Mouse (Mus musculus) right cerebral cortex, adult 18-20 months (tissue): ENCODE measurements around the gene Mapk8ip1.
"Not testable (repeated sequence)": the region's sequence is repeated elsewhere in the genome, so short reads cannot be mapped to it uniquely, and the experiment has no call there.

Source experiments
- DNase-seq: peaks from one replicate; pipeline ENCODE4 v3.0.0; 2022; ENCODE audit warnings: mixed read lengths

The Mapk8ip1 gene

DNA sequence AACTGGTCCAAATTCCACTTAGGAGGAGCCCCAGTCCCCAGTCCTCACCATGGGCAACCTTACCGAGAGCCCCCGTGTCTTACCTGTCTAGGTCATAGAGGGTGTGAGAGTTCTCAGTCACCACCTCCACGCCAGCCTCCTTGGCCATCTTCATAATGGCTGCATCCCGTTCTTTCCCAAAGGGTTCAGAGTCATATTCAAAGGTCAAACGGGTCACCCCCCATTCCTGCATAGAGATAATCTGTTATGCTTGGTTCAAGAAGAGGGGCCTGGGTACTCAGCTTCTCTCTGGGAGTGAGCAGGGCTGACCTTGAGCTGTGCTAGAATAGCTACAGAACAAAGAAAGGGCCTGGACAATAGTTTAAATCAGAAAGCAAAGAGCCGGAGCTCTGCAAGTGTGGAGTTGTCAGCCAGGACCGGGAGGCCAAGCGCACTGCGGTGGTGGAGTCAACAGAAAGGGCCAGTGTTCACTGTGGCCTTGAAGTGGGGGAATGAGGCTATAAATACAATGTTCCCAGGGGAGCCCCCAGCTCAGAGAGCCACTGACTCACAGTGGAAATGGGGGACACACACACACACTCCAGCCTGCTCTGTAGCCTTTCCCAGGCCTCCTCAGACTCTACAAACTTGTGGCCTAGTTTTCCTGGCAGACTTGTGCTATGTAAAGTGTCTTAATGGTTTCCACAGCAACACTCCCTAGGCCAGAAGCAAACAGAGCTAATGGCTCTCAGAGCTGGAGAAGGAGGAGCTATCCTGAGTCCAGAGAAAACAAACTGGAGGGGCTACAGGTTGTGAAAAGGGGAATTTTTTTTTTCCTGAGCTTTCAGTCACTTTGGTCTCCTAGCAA is 23.6 kb upstream of the Mapk8ip1 start:
- DNase-seq = no peak

DNA sequence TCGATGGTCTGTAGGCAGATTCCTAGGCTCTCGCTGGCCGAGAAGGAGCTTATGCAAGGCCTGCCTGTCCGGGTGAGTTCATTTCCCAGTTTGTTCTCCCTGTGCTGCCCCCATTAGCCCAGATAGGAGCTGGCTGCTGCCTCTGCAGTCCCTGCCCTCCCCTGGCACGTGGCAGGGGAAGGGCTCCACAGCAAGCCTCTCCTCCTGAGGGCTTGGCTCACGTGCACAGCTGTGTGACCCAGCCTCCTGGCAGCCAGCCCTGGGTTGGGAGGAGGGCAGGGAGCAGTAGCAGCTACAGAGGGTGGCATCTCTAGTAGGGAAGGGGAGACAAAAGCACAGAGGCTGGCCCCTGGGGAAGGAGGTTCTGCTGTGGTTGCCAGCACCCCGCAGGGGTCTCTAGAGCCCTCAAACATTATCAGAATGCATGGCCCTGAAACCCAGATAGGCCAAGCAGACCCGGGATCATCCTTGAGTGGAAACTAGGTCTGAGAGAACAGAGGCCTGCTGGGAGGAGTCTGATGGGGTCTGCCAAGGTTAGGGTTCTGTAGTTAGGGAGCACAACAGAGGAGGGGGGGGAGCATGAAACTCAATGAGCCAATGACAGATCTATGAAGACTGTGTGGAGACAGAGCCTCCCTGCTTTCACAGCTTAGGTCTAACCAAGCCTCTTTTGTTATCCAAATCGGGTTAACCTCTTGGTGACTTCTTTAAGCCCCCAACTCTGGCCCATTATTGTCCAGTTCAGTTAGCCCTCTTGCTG is 22.8 kb upstream of the Mapk8ip1 start:
- DNase-seq = peak; percentile 92

DNA sequence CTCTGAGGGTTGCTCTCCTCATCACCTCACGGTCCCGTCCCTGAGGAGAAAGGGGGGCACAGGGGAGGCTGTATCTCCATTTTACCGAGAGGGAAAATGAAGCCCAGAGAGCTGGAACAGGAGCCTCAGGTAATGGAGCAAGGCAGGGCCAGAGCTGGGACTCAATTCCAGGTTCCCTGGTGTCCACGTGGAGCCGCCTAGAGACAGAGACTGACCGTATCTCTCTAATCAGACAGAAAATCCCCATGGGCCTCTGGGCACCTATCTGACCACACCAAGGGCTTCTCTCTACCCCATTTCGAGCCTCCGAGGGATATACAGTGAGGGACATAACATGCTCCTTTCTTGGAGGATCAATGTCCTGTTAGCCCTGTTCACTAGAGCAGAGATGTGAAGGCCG is 22.1 kb upstream of the Mapk8ip1 start:
- DNase-seq = no peak

DNA sequence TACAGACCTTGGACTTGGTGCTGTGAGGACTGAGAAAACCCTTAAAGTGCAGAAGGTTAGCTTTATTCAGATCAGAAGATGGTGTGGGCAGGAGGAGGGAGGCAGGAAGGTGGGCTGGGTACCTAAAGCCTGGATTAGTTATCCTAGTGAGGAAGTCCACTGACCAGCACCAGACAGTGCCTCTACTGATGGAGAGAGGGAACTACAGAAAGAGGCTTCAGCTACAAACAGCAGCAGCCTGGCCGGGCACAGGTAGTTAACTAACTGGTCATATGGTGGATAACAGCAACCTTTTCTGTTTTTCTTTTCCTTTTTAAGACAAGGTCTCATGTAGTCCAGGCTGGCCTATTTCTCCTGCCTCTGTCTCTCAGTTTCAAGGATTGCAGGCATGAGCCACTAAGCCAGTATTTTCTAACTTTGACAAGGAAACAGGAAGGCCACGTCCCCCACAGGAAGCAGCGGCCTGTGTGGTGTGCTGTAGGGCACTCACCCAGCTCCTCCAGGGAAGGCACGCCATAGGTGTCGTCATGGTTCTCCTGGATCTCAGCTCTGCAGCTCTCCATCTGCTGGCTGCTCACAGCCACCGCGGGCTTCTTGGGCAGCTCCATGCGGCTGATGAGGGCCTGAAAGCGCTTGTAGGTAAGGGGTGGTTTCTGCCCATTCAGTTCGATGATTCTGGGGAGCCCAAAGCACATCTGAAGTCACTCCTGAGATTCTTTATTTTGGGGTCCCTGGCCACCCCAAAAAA is 21.5 kb upstream of the Mapk8ip1 start:
- no peak for DNase-seq

DNA sequence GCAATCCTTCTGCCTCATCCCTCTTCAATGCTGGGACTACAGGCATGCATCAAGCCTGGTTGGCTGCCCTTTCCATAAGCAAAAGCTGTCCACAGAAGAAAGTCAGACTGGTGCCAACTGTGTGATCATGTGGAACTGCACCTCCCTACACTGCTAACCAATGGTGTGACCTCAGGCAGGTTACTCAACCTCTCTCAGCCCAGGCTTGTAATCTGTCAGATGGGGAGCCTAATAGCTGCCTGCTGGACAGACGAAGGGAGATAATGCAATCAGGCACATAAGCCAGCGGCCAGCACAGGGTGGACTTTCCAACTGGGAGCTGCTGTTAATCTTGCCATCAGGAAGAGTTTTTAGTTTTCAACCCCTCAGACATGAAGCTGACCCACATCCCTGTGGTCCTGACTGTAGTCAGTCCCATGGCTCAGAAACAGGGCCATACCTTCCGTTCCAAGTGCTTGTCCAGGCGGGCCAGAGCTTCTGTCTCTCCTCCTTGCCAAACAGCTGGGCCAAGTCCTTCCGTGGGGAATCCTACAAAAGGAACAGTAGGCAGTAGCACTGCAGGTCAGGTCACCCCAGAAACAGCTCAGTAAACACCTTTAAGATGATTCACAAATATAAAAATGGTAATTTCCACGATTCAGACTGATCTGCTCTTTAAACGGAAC is 20.8 kb upstream of the Mapk8ip1 start:
- DNase-seq = no peak

DNA sequence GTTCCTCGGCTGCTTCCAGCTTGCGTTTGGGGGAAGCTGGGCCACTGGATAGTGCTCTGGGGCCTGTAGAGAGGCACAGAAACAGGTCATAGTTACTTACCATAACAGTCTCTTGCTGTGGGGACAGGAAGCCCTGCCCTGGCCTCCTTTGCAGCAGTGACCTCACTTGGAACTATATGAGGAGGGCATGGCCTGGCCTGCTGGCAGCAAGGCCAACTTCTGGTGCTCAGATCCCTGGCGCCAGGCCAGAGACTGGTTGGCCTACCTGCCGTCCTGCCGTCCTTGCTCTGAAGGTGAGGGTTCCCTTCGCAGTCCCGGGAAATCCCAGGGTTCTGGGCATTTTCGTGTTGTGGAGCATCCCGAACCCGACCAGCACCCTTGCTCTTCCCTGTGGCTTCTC is 10.6 kb upstream of the Mapk8ip1 start:
- no peak for DNase-seq

DNA sequence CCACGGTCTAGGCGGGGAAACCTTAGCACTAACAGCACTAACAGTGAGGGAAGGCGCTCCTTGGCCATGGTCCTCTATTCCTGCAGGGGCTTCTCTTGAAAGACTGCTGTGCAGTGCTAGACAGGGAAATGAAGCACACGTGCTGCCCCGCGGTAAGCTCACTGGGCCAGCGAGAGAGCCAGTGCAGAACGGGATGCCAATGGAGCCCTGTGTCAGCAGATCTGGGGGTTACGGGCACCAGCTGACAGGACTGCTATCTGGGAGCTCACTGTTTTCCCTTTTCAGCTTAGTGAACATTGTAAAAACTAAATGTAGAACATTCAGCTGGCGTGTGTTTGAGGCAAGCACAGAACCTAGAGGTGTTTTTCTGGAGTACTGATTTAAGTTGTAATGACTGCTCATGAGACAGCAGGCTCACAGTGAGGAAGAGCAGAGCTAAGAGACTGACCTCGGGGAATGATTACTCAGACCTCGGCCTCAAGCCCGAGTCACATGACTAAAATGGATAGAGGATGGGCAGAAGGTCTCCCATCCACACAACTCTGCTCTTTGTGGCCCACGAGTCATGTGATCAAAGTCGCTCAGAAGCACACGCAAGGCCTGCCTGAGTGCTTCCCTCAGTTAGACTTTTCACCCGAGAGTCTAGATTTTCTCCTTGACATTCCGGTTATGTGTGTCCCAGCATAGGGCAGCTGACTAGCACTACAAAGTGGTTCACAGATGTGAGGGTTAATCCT is 7.4 kb upstream of the Mapk8ip1 start:
- no peak for DNase-seq

DNA sequence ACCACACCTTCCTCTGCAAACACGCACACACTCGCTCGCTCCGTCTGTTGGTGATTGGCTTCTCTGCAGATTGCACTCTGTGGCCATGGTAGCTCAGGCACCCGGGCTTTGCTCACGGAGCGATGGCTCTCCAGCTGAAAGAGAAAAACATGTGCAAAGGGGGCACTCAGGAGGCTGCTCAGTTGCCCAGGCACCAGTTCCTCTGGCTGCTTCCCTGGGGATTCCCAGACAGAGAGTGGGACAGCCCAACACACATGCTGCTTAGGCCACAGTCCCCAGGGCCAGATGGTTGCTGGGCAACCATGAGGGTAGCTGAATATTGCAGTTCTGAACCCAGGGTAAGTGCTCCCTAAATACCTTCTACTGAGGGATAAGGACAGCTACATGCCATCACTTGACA is 4.6 kb upstream of the Mapk8ip1 start:
- DNase-seq = no peak

DNA sequence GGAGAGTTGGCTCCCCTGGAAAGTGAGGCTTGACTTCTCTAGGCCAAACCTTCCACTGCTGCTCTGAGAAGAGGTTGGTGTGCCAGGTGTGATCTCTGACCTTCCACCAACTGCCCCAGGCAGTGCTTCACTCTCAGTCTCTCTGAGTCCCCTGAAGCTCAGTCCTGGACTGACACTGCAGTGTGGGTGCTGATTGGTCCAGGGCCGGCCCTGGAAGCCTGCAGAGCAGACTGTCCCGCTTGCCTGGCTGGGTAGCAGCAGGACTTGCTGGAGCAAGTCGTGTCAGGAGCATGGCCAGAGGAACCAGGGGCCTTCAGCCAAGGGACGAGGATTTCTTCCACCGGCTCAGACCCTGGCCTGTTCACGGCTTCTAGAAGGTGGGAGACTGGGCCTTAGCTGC is 3.7 kb upstream of the Mapk8ip1 start:
- DNase-seq = no peak

DNA sequence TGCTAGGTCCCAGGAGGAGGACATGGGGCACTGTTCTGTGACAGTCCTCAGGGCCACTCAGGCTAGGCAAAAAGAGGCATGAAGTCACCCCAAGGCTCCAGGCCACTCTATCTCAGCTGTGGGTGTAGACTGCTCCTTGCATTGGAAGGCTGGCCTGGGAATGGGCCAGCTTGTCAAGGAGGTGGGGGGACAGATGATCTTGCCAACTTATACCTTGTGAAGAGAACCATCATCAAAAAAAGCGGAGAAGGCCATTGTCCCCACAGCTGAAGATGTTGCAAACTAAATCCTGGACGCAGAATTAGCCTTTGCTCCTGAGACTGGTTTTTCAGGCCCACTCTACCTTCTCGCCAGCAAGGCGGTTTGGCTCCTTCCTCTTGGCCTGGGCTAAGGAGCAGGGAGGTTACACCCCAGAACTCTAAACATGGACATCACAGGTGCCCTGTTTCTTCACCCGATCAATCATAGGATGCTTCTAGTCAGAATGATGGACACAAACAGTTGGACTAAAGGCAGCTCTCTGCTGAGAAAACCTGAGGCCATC is 2.8 kb upstream of the Mapk8ip1 start:
- no peak for DNase-seq

DNA sequence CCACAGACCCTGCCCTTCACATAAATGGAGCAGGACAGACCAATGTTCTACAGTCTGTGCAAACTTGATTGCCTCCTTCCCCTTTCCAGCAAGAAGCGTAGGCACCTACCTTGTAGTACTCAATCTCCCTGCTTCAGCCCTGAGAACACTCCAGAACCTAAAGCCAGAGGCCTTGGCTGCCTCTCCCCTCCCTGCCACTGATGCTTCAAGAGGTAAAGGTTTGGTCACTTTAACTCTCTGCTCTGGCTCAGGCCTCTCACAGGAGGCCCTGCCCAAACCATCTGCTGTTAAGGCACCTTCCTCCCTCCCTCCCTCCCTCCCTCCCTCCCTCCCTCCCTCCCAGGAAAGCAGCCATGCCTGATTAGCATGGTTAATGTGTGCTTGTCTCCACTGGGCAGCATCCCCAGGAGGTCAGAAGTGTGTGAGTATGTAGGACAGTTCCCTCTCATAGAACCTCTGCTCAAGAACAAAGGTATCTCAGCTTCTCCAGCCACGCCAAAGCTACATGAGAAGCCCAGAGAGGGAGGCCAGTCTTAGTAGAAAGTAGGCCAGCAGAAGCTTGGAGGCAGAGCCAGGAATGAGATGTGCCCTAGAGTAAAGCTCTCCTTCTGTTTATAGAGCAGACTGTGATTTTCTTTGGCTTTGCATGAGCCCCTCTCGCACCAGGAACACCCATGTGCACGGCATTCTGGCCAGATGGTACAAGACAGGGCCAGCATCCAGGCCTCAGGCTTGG is 1.7 kb upstream of the Mapk8ip1 start:
- DNase-seq = no peak

DNA sequence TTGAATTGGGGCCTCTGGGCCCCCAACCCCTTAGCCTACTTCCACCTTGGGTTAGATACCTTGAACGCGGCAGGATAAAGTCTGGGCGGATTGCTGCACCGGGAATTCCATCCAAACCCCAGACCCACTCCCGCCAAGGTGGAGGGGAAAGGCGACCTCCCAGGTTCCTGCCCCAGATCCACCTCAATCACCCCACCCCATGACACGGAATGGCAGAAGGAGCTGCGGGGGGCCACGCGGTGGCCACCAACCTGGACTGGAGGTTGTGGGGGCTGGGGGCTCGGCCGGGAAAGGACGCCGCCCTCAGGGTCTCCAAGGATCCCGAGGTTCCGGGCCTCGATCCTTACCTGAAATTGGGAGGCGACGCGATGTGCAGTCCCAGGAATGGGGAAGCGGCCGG is 381 bp downstream of the Mapk8ip1 start:
- DNase-seq = no peak

DNA sequence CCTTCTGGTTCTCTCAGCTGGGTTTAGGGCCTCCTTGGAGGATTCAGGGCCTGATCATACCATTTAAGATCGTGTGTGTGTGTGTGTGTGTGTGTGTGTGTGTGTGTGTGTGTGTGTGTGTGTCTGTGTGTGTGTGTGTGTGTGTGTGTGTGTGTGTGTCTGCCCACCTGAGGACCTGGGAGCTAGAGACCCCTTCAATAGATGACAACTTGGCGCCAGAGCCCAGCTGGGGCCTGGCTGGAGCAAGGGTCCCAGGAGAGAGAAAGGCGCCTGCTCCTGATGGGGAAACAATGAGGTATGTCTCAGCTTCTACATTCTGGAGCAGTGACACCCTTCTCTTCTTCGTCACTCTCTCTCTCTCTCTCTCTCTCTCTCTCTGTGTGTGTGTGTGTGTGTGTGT is 1.2 kb downstream of the Mapk8ip1 start:
- not testable (repeated sequence) for DNase-seq

DNA sequence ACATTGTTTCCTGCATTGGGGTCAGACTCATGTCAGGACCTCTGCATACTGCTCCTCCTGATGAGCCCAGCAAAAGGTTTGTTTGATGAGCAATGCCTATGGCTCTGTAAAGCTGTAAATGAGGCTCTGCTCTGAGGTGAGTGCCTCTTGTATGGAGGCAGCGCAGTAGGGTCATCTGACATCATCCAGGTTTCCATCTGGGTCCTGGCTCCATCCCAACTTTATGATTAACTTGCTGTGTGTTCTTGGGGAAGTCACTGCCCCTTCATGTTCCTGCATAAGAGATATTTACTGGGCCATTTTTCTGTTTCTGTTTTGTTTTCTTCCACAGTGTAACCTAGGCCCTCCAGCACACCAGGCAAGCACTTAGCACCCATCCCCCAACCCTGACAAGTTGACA is 3.6 kb downstream of the Mapk8ip1 start:
- DNase-seq = no peak

DNA sequence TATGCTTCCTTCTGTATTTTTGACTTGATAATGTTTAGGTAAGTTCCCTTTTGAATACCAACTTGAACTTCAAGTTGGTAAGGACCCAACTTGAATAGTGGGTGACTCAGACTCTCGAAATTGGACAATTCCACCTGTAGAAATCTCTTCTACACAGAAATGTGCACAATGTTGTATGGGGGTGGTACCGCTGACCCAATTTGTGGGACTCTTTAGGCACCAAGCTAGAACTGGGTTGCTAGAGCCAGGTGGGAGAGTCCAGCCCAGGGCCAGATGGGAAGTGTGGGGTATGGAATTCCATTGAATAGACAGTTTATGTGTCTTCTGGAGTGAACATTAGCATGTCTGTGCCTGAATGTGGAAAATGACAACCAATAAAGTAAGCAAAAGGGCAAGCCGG is 5.5 kb downstream of the Mapk8ip1 start:
- DNase-seq = no peak

DNA sequence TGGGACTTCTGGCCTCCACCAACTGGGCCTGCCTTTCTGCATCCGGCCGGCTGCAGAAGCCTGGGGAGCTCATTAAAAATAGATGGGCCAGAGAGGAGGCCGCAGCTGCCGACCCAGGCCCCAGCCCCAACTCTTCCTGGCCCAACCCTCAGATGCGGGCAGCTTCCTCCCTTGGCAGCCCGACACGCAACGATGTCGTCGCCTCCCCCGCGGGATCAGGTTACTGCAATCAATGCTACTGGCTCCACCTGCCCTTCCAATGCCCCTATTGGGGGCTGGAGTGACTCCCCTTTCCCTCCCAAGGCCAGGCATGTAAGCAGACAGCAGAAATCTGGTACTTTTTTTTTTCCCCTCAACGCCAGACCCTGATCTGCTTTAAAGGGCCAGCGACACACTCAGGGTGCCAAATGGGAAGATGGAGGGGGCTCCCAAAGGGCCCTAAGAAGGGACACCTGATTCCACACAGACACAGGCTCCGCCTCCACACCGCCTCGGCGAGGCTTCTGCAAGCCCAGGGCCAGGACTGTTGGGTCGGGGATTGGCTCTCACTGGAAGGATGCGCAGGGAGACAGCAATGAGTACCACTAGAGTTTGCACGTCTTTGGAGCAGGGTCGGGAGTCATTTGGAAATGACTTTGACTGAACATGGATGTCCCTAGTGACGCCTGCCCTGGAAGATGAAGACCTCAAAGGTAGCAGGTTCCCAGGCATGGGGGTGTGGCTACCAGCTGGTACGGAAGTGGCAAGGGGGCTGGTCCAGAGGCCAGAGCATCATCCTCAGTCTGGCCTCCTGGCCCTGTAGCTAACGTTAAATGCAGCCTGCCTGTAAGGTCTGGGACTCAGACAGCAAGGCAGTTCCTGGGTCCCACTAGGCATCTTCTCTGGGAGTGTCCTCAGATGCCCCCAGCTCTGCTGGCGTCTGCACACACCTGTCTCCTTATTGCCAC is 8.5 kb downstream of the Mapk8ip1 start:
- no peak for DNase-seq

DNA sequence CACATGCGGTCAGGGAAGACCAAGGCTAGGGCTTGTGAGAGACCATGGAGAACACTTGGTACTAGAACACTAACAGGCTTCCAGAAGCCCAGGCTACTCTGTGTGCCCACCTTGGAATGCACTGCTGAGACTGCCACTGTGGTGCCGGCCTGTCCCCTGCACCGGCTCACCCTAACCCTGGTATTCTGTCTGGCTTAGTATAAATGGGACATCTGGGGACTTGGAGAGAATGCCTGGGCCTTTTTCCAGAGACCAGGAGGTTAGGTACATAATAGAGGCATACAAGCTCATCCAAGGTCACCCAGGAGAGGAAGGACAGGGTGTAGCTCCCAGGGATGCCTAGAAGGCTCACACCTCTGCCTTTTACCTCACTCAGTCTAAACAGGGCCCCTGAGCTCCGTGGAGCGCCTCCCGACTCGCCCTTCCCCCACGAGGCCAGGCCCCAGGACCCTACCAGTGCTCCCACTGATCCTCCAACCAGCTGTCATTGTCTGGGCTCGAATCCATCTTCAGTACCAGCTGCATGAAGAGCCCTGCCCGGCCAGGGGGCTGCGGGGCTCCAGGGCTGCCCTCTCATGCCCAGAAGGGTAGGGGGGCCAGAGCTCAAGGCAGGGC is 9.3 kb downstream of the Mapk8ip1 start:
- no peak for DNase-seq

DNA sequence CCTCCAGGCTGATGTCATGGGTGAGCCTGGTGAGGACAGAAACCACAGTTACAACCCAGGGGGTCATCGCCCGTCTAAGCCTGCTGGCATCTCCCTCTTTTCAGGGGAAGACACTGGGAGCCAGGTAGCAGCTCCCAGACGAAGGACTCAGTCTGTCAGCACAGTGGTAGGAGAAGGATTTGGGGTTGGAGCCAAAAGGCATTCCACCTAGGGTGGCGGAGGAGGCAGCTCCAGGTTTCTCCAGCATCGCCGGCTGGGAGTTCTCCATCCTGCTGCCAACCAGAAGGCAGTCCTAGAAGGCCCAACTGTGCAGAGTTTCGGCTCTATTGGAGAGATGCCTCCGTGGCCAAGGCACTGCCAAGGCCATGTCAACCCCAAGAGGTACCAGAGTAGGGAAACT is 9.9 kb downstream of the Mapk8ip1 start:
- DNase-seq = peak; percentile 74

DNA sequence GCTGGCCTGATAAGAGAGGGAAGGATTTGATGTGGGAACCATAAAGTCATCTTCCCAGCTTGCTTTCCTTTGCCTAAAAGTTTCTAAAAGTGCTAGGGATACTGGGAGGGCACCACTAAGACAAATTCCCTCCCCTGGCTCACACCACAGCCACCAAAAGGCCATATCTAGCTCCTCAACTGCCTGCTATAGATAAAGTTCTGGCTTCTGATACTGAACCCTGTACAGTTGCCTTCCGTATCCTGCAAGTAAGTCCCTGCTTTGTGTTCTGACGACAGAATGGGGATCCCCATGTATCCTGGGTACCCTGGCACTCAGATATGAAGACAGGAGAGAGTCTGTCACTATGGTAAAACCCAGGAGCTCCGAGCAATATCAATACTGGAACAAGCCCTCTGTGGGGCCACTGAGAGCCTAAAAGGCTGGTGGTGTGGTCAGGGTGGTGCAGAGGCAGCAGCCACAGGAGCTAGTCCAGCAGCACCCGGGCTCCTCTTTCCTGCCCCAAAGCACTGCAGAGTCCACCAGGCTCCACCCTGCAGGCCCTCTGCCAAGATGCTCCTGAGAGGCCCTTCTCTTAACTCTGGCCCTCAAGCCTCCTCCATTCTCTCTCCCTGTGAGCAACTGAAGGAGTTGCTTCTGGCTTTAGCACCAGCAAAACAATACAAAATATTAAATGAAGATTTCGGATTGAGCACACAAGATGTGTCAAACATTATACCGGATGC is 10.7 kb downstream of the Mapk8ip1 start:
- DNase-seq = no peak
